Mouse (Mus musculus): ENCODE data around the gene Tnni3k. TPM values are rescaled to one million over a fixed set of nuclear protein-coding genes. Genes with fewer than 3 reads are reported as not detected.

Tnni3k gene
- total and polyA plus RNA-seq, 2 experiments from 2014 or later, result 99.9 to 101 TPM

DNA sequence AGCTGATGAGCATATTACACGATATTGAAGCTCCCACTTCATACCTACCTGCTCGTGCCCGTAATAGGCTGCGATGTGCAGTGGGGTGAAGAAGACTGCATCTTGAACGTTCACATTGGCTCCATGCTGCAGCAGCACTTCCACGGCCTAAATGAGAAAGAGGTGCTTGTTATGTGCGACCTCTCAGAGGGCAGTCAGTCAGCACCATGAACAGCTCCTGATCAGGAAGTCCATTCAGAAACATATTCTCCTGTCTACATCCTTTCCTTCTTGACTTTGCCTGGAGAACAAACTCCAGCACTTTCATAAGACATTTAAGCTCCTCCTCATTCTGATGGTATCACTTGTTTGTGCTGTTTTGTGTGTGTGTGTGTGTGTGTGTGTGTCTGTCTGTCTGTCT lies 76.1 kb downstream of the Tnni3k start:
- H3K4me3 ChIP-seq (ENCODE audit: low read depth, low read length), result no peak overlapping the region
- WGBS, result 79% methylated on average over 7 of the region's 7 CpGs
- no peaks in the 10 kb centered on the region for H3K9me3 ChIP-seq (replicated peaks; ENCODE audit: control insufficient read depth, low read length)
- ATAC-seq (ENCODE audit: insufficient read depth, low read depth) (no peak), DNase-seq (ENCODE audit: low spot score) (no peak)
- no peaks in the 10 kb centered on the region for H3K27me3 ChIP-seq (ENCODE audit: control insufficient read depth, insufficient read depth, low read length)
- H3K4me2 ChIP-seq (ENCODE audit: low read depth, low read length), result no peak overlapping the region
- TF ChIP-seq EP300 (IDR thresholded peaks at IDR 0.05; ENCODE audit: low read depth), result no peak
- no peaks in the 10 kb centered on the region for H3K4me1 ChIP-seq (ENCODE audit: control insufficient read depth, insufficient read depth)
- H3K27ac ChIP-seq (ENCODE audit: low read depth), result no peak overlapping the region
- H3K36me3 ChIP-seq (replicated peaks; ENCODE audit: control insufficient read depth, insufficient read depth, low read length), result peaks cover 15% of the 10 kb centered on the region
- no peak overlapping the region for H3K9ac ChIP-seq (replicated peaks; ENCODE audit: low read depth, low read length)

DNA sequence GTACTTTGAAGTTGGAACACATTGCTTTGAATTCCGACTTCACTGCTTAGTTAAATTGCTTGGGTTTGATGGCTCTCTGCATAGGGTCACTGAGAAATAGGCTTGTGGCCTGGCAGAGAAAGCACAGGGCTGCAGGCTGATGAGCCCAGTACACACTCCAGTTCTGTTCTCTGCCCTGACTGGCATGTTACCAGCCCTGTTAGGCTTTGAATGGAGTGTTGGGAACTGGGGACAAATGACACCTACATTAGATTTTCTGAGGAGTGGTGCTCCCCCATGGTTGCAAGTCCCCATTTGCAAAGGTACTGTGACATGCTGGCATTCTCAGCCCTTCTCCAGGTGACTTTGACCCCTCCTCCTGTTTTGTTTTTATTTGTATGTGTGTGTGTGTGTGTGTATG lies 83.6 kb downstream of the Tnni3k start:
- Histone ChIP-seq H3K4me3 (ENCODE audit: low read depth, low read length) (no peak overlapping the region), H3K9me3 (replicated peaks; ENCODE audit: control insufficient read depth, low read length) (no peaks in the 10 kb centered on the region), H3K4me2 (ENCODE audit: low read depth, low read length) (no peak overlapping the region), H3K27me3 (ENCODE audit: control insufficient read depth, insufficient read depth, low read length) (no peaks in the 10 kb centered on the region), H3K9ac (replicated peaks; ENCODE audit: low read depth, low read length) (no peak overlapping the region), H3K36me3 (replicated peaks; ENCODE audit: control insufficient read depth, insufficient read depth, low read length) (peaks cover 20% of the 10 kb centered on the region), H3K4me1 (ENCODE audit: control insufficient read depth, insufficient read depth) (no peaks in the 10 kb centered on the region), H3K27ac (ENCODE audit: low read depth) (no peak overlapping the region)
- no peak for TF ChIP-seq EP300 (IDR thresholded peaks at IDR 0.05; ENCODE audit: low read depth)
- TF ChIP-seq CTCF (IDR thresholded peaks at IDR 0.05; ENCODE audit: low read depth), result no peak
- no peak for ATAC-seq (ENCODE audit: insufficient read depth, low read depth)
- no peak for DNase-seq (ENCODE audit: low spot score)
- WGBS, result 88% methylated on average over 1 of the region's 1 CpGs

DNA sequence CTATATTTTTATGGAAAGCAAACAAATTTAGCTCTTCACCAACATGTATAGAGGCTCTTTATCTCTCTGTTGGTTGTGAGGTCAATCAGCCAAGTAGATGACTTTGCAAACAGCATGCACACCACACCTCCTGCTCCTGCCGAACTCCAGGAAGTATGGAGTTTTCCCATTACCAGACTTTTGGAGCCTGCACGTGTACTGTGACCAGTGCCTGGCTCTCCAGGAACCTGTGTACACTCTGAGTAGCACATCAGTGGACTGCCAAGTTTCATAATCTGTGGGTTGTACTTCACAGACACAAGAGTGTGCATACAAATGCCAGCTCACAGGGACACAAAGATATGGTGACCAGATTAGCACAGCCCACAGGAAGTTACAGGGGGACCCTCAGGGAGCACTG lies 84.2 kb downstream of the Tnni3k start:
- Histone ChIP-seq H3K4me2 (ENCODE audit: low read depth, low read length) (no peak overlapping the region), H3K27ac (ENCODE audit: low read depth) (no peak overlapping the region), H3K9ac (replicated peaks; ENCODE audit: low read depth, low read length) (no peak overlapping the region), H3K36me3 (replicated peaks; ENCODE audit: control insufficient read depth, insufficient read depth, low read length) (peaks cover 25% of the 10 kb centered on the region), H3K27me3 (ENCODE audit: control insufficient read depth, insufficient read depth, low read length) (no peaks in the 10 kb centered on the region), H3K4me3 (ENCODE audit: low read depth, low read length) (no peak overlapping the region), H3K9me3 (replicated peaks; ENCODE audit: control insufficient read depth, low read length) (no peaks in the 10 kb centered on the region), H3K4me1 (ENCODE audit: control insufficient read depth, insufficient read depth) (no peaks in the 10 kb centered on the region)
- WGBS, result 59% methylated on average over 2 of the region's 2 CpGs
- no peak for DNase-seq (ENCODE audit: low spot score)
- TF ChIP-seq EP300 (IDR thresholded peaks at IDR 0.05; ENCODE audit: low read depth) (no peak), CTCF (IDR thresholded peaks at IDR 0.05; ENCODE audit: low read depth) (no peak)
- no peak for ATAC-seq (ENCODE audit: insufficient read depth, low read depth)

DNA sequence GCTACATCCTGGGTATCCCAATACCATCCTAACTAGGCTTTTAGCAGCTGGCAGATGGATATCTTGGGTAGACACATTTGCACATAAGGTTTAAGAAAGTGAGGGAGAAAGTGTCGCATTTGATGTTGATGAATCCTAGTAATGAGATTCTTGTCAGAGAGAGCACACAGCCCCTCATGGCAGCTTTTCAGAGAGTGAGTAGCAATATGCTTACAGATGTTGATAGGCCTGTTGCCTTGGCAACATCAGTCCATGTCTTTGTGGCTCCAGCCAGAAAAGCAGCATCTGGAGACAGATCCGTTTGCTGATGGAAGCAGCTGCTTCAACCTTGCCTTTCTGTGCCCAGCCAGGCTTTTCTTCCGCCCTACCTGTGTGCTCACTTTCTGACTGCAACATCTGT lies 93.9 kb downstream of the Tnni3k start:
- 70% methylated on average over 3 of the region's 3 CpGs for WGBS
- Histone ChIP-seq H3K36me3 (replicated peaks; ENCODE audit: control insufficient read depth, insufficient read depth, low read length) (peaks cover 67% of the 10 kb centered on the region; the same call in 1 of the 2 replicates), H3K4me1 (ENCODE audit: control insufficient read depth, insufficient read depth) (no peaks in the 10 kb centered on the region), H3K4me3 (ENCODE audit: low read depth, low read length) (no peak overlapping the region), H3K9me3 (replicated peaks; ENCODE audit: control insufficient read depth, low read length) (0 out of 2 replicates have a peak, but pooled peaks cover 4% of the 10 kb centered on the region), H3K4me2 (ENCODE audit: low read depth, low read length) (no peak overlapping the region), H3K9ac (replicated peaks; ENCODE audit: low read depth, low read length) (no peak overlapping the region), H3K27ac (ENCODE audit: low read depth) (no peak overlapping the region), H3K27me3 (ENCODE audit: control insufficient read depth, insufficient read depth, low read length) (no peaks in the 10 kb centered on the region)
- no peak for TF ChIP-seq EP300 (IDR thresholded peaks at IDR 0.05; ENCODE audit: low read depth)
- no peak for TF ChIP-seq CTCF (IDR thresholded peaks at IDR 0.05; ENCODE audit: low read depth)
- ATAC-seq (ENCODE audit: insufficient read depth, low read depth) (no peak), DNase-seq (ENCODE audit: low spot score) (no peak)

DNA sequence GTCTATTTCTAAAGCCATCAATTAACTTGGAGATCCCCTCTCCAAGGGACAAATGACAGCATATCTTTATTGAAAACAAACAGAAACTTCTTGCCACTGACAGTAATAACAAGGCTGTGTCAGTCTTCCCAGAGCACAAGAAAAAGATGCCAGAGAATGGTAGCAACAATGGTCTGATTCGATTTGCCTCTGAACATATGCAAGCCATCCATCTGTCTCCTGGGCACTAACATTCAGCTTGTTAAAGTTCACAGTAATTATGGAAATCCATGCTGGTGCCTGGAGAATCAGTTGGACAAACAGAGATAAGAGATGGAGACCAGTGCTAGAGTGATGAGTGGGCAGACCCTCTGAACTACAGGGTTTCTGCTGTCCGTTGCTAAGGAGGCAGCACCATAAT lies 102.1 kb downstream of the Tnni3k start:
- TF ChIP-seq EP300 (IDR thresholded peaks at IDR 0.05; ENCODE audit: low read depth) (no peak), CTCF (IDR thresholded peaks at IDR 0.05; ENCODE audit: low read depth) (no peak)
- H3K36me3 ChIP-seq (replicated peaks; ENCODE audit: control insufficient read depth, insufficient read depth, low read length), result peaks cover 48% of the 10 kb centered on the region

DNA sequence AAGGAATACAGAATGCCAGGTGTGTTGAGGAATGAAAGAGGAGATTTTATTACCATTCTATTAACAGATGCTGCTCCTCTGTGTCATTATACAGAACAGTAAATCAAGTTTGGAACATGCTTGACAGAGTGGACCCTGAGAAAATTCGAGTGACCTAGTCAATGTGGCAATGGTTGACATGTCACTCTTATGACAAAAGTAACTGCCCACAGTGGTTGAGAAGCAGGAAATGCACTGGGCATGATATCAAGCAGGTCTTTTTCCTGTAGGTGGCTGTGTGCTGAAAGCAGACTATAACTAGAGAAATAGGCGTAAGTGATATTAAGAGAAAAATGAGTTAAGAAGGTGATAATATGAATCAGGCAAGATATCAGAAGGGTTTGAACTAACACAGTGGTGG lies 105.7 kb downstream of the Tnni3k start:
- Histone ChIP-seq H3K36me3 (replicated peaks; ENCODE audit: control insufficient read depth, insufficient read depth, low read length) (peaks cover 26% of the 10 kb centered on the region), H3K4me2 (ENCODE audit: low read depth, low read length) (no peak overlapping the region), H3K9me3 (replicated peaks; ENCODE audit: control insufficient read depth, low read length) (no peaks in the 10 kb centered on the region), H3K4me1 (ENCODE audit: control insufficient read depth, insufficient read depth) (no peaks in the 10 kb centered on the region), H3K27me3 (ENCODE audit: control insufficient read depth, insufficient read depth, low read length) (no peaks in the 10 kb centered on the region), H3K4me3 (ENCODE audit: low read depth, low read length) (no peak overlapping the region), H3K27ac (ENCODE audit: low read depth) (no peak overlapping the region), H3K9ac (replicated peaks; ENCODE audit: low read depth, low read length) (no peak overlapping the region)
- TF ChIP-seq CTCF (IDR thresholded peaks at IDR 0.05; ENCODE audit: low read depth) (no peak), EP300 (IDR thresholded peaks at IDR 0.05; ENCODE audit: low read depth) (no peak)
- ATAC-seq (ENCODE audit: insufficient read depth, low read depth), result no peak
- DNase-seq (ENCODE audit: low spot score), result no peak
- WGBS, result 63% methylated on average over 2 of the region's 2 CpGs

More for the DNA sequence above, 102.1 kb downstream of the Tnni3k start:
- Histone ChIP-seq H3K4me3 (ENCODE audit: low read depth, low read length) (no peak overlapping the region), H3K4me2 (ENCODE audit: low read depth, low read length) (no peak overlapping the region), H3K4me1 (ENCODE audit: control insufficient read depth, insufficient read depth) (no peaks in the 10 kb centered on the region), H3K9ac (replicated peaks; ENCODE audit: low read depth, low read length) (no peak overlapping the region), H3K27me3 (ENCODE audit: control insufficient read depth, insufficient read depth, low read length) (no peaks in the 10 kb centered on the region), H3K27ac (ENCODE audit: low read depth) (no peak overlapping the region), H3K9me3 (replicated peaks; ENCODE audit: control insufficient read depth, low read length) (no peaks in the 10 kb centered on the region)
- WGBS, result 79% methylated on average over 2 of the region's 2 CpGs
- DNase-seq (ENCODE audit: low spot score) (no peak), ATAC-seq (ENCODE audit: insufficient read depth, low read depth) (no peak)

Measured in heart, postnatal 0 days (tissue).